Mouse (Mus musculus) heart, postnatal 14 days (tissue): Measurements from ENCODE around the gene Dph1. TPM values are rescaled to one million over a fixed set of nuclear protein-coding genes. Genes with fewer than 3 reads are reported as not detected.
A peak's percentile ranks its signal among the peaks of the same experiment; 100 is the strongest.
"Not testable (repeated sequence)": the region's sequence is repeated elsewhere in the genome, so short reads cannot be mapped to it uniquely, and the experiment has no call there.

Experiments used
- DNase-seq, 2 experiments: peaks; one replicate each; pipeline ENCODE4 v3.0.0; 2021 to 2022
- intact Hi-C: fragments of 180-260 bp; cut with DNase I; formaldehyde crosslinking; loops from one replicate; pipeline ENCODE4 v1.15.1; 2025
- total RNA-seq, 2 experiments: library from RNA; stranded (reverse); gene quantifications; 2 replicates each; pipeline ENCODE4 v1.2.3; 2021

Dph1 gene
- total RNA-seq, 2 experiments from 2014 or later, result 9.9 TPM

DNA sequence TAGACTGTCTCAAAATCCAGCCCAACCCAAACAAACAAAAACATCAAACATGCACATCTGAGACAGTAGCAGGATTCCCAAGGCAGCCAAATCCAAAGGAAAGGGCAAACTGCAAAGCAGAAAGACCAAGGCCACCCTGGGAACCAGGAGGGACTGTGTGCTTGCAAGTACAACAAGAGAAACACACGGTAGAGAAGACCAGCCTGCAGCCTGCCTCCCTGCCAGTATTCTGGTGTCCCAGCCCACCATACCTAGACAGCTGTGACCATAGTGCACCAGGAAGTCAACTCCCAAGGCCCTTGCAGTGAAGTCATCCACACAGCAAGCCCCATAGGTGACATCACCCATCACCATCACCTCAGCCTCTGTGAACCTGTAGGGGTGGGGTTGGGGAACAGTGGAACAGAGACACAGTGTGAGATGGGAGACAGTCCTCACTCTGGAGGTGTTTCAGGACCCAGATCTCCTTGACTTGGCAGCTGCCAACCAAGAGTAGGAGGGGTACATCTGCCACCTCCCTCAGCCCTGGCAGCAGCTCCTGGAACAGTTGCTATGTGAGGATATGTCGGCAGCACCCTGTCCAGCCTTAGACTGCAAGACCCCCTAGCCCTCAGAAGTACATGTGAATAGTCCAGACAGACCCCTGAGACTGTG is 7.0 kb downstream of the Dph1 start:
- DNase-seq, result no peak
- intact Hi-C loops, result loop anchor here (10.0 kb wide), 1 partner anchor 301 kb away; the partner anchor contains the start of gene Prpf8

DNA sequence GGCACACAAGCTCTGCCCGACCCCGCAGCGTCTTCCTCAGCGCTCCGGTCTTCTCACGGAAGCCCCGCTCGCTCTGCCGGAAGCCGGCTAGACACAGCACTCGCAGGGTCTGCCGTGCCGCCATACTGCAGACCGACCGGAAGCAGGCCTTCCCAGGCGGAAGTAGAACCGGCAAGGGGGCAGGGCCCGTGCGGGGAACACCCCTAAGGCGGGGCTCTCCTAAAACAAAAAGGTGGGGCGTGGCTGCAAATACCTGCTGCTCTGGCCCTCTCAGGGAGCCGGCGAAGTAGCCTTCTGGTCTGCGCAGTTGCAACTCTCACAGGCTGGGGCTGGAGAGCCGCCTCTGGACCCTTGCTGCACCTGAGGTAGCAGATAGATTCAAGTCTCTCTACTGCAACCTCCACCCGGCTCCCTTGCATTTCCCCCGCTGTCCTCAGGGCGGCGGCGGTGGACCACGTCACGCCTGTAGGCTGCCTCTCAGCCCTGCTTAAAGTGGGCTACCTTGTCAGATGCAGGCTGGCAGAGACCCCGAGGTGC is 12.3 kb downstream of the Dph1 start, which contains the start of gene Ovca2:
Gene Ovca2 (minus strand): TSS at position 164 of the 537 bp plus-strand sequence.
- intact Hi-C loops, result loop anchor here (1.0 to 5.0 kb wide), 2 partner anchors 113 to 229 kb away; no protein-coding TSS in a partner anchor
- peak; percentile 85 to 90 for DNase-seq

DNA sequence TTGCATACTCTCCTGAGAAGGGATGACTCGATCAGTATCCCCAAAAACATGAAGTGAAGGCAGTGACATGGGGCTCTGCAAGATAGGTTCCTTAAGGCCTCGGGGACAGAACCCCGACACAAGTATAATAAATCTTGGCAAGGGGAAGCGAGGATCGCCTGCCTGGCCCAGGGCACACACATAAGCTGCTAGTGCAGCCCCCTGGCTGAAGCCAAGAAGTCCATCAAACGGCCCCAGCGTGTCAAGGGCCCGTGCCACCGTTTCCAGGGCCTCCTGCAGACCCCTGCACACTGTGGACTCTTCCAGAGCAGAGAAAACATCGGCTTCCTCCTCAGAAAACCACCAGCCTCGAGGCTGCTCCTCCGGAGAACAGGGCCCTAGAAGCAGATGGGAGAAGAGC is 13.0 kb downstream of the Dph1 start:
- intact Hi-C loops, result loop anchor here (5.0 kb wide), 1 partner anchor 229 kb away; no protein-coding TSS in a partner anchor
- DNase-seq, result no peak

DNA sequence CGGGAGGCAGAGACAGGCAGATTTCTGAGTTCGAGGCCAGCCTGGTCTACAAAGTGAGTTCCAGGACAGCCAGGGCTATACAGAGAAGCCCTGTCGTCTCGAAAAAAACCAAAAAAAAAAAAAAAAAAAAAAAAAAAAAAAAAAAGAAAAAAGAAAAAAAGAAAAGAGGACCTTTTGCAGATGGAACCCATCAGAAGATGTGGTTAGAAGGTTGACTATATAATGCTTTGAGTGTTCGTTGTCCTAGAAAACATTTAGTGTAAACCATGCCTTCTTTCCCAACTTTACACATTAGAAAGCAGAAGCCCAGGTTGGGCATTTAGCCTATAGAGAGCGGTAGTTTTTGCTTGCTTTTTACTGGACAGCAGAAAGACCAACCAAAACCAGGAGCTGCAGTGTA is 16.5 kb downstream of the Dph1 start:
- intact Hi-C loops, result loop anchor here (5.0 kb wide), 1 partner anchor 352 kb away; no protein-coding TSS in a partner anchor

DNA sequence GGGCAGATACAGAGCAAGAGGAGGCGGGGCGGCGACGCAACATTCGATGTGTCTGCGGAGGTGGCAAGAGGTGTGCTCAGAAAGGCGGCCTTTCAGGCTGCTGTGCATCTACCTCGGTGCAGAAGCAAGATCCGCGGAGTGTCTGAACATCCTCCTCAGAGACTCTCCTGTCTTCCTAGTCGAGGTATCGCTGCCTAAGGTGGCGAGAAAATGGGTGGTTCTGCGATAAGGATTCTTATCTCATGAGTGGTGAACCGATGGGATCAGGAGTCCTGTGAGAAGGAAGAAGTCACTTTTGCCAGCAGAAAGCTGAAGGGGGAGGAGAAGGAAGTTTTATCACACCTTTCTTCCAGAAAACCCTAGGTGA is 17.3 kb downstream of the Dph1 start:
- DNase-seq, result no peak
- intact Hi-C loops, result loop anchor here (5.0 kb wide), 1 partner anchor 351 kb away; no protein-coding TSS in a partner anchor

More for the DNA sequence above, 16.5 kb downstream of the Dph1 start:
- not testable (repeated sequence) for DNase-seq

DNA sequence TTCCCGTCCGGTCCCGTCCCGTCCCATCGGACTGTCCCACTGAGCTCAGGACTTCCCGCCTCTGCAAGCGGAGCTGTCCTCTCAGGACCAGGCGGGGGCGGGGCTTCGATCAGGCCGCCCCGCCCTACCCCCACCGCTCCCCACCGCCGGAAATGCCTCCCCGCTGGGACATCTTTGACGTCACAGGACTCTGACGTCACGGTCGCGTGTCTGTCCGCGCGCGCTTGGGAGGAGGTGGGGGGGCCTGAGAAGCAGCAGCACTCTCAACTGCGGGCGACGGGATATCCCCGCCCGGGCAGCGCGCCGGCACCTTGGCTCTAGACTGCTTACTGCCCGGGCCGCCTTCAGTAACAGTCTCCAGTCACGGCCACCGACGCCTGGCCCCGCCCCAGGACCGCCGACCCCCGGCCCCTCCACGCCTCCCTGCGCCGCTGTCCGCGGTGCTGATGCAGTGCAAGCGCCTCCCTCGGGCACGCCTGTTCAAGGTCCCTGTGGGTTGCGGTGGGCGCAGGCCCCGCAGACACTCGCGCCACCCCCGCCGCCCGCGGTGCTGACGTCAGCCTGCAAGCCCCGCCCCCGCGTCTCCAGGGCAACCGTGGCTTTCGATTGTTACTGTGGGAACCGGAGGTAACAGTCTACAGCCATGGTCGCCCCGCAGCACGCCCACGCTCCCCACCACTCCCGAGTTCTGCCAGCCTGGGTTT is 17.8 kb downstream of the Dph1 start:
- intact Hi-C loops, result loop anchor here (5.0 kb wide), 1 partner anchor 351 kb away; no protein-coding TSS in a partner anchor
- DNase-seq, result peak; percentile 85 to 91

DNA sequence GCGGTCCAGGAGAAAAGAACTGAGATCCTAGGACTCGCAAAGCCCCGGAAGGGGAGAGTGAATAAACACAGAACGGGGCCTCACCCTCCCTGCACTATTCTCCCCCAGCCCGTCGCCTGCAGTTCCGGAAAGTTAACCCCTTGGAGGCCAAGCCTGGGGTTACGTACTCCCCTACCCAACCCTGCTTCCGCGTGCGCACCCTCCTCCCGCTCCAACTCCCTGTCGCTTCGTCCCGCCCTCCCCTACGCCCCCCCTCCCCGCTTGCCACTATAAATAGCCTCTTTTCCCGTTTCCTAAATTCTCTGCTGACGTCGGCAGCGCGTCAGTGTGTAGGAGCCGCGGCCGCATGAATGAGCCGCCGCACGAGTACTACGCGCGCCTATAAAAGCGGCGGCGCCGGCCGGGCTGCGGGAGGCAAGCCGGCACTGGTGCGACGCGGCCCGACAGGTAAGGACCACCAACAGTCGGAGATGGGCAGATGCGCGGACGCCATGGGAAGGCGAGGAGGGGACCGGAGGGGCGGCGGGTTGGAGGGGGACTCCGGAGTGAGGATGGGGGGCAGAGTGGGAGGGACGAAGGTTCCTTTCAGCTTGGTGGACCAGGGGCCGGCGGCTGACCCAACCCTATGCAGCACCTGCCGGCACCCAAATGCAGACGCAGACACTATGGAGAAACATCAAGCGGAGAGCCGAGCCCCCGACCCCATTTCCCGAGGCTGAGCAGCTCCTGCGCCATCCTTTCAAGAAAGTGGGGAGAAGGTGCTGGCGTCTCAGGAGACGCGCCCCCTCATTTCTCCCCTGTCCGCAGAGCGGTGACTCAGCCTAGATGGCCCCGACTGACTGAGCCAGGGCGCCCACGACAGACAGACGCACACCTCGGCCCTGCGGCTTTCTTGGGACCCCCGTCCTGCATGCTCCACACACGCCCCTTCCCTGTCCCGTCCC is 18.6 kb downstream of the Dph1 start:
- intact Hi-C loops, result loop anchor here (5.0 kb wide), 1 partner anchor 350 kb away; no protein-coding TSS in a partner anchor
- DNase-seq, result no peak

DNA sequence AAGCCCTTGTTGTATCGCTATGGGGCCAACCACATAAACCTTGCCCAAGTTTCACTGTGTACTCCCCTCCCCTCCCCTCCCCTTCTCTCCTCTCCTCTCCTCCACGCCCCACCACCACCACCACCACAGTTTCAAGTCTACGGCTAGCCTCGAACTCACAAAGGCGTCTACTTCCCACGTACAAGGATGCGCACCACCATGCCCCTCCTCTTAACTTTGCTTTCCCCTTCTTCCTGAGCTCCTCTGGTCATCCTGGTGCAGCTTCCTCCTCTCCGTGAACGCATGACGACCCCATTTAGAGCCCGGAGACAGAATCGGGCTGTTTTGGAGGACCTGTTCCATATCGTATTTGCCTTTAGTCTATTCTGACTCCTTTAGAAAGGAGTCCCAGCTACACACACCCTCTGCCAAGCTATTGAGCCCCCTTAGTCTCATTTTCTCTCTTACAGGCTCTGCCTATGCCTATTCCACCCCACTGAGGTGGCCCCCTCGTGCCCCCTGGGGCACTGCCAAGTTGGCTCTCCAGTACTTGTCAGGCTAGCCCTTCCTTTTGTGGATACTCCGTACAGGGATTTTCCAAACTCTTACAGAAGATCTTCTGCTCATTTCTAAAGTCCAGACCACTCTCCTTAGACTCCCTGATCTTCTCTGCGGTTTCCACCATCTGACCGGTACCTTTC is 19.7 kb downstream of the Dph1 start:
- intact Hi-C loops, result loop anchor here (5.0 kb wide), 1 partner anchor 349 kb away; no protein-coding TSS in a partner anchor
- DNase-seq, result no peak

DNA sequence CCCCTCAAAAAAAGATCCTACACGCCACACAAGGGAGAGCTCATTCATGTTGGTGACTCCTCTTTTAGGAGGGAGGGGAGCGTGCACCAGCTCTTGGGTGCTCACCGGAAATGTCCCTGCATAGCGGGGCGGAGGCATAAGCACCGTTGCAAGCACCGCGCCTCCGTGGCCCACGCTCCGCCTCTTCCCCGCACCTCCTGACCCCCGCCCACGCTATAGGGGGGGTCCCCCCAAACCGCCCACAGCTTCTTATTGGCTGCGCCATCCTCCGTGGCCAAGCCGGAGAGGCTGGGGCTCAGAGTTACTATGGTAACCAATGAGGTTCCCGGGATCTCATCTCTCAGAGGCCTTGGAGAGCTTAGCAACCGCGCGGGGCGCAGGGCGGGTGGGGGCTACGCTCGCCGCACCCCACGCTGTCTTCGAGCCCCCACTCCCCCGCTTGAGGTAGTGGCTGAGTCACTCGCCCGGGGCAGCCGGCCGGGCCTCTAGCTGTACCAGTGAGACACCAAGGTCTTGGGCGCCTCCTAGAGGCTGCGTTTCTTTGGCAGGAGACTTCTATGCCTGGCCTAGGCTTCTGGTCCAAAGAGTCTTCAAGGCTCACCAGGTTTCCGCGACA is 20.8 kb downstream of the Dph1 start:
- intact Hi-C loops, result loop anchor here (5.0 kb wide), 1 partner anchor 348 kb away; no protein-coding TSS in a partner anchor
- DNase-seq, result peak; percentile 94 to 96

DNA sequence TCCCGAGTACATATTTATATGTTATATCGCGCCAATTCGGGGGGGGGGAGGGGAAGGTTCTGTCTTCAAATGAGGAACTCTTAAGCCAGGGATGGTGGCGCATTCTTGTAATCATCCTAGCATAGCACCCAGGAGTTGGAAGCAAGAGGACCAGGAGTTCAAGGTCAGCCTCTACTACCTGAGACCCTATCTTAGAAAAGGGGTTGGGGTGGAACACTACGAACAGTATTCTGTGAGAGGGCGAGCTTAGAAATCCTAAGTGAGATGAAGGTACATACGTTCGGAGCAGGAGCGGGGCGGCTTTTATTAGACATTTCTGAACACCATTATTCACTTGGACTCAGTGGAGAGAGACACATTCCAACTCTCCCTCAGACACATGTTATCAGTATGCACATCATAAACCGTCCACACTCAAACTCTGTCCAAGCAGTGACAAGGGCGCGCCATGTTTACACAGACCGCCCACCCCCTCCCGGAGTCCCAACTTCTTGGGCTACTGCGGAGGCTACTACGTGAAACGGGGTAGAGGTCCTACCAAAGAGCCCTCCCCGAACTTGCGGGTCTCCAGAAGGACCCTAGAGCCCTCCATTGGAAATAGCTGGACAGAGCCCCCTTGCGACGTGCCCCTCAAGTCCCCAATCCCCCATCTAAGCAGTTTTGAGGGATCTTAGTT is 21.5 kb downstream of the Dph1 start, which contains the start of gene Hic1:
Gene Hic1 (minus strand): TSS at position 115 of the 676 bp plus-strand sequence.
- no peak for DNase-seq
- intact Hi-C loops, result loop anchor here (1.0 to 10.0 kb wide), 4 partner anchors 37 to 347 kb away; no protein-coding TSS in a partner anchor

DNA sequence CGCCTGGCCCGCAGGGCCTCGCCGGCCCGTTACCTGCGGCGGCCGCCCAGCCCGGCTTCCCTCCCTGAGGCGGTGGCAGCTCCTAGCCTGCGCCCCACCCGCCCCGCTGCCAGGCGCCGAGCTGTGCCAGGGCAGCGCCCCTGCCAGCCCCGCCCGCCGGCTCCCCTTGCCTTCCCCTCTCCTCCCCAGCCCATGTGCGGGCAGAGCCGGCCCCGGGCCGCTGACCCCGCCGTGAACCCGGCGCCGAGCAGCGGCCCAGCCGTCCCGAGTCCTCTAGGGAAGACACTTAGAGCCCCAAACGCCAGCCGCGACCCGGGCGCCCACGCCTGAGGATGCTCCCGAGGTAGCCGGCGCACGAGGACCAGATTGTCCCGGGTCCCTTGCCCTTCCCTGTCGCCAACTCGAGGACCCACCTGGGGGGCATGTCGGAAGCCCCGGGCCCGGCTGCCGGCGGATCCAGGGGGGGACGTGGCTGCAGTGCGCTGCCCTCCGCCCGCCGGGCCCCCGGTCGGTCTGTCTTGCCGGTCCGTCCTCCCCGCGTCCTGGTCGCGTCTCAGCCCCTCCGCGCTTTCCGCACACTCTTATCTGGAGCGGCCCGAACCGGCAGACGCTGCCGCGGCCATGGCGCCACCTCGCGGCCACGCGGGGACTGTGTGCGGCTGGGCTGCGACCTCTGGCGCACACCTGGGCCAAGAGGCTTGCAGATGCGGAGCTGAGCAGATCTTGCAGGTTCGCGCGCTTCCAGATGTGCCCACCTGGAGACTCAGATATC is 22.3 kb downstream of the Dph1 start:
- intact Hi-C loops, result loop anchor here (1.0 to 10.0 kb wide), 3 partner anchors 36 to 304 kb away; no protein-coding TSS in a partner anchor
- peak; percentile 95 for DNase-seq

DNA sequence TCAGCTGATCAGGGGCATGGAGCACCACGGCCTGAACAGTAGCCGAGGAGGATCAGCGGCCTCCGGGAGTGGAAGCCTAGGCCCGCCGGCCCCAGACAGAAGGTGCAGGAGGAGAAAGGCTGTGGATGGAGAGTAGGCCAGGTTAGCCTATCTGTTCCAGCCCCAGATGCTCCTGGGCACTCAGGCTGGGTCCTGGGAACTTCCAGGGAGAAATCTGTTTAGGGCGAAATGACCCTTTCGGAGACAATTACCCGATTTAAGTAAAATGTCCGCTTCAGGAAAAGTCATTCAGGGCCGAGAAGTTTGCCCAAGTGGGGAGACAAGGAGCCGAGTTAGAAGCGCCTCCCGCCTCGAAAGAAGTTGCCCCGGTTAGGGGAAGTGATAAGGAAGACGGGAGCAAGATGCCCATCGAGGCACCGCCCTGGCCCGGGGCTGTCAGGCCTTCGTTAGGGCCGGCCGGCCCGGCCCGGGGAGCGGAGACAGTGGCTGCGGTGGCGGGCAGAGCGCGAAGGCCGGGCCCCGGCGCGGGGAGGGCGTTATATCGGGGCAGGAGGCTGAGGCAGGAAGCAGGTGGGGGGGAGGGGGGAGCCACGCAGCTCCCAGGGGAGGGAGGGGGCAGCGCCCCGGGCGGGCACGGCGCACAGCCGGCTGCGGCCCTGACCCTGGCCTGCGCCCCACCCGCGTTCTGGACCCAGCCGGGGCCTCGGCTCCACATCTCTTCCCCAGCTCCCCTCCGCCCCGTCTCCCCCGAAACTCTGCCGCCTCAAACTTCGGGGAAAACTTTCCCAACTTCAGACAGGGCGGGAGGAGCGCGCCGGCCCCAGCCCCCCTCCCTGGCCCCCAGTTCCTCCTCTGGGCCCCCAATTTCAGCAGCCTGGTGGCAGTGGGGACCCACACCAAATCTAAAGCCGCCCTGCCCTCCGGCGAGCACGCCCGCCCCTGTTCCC is 23.1 kb downstream of the Dph1 start:
- peak; percentile 75 to 76 for DNase-seq
- intact Hi-C loops, result loop anchor here (5.0 to 10.0 kb wide), 2 partner anchors 36 to 303 kb away; no protein-coding TSS in a partner anchor

DNA sequence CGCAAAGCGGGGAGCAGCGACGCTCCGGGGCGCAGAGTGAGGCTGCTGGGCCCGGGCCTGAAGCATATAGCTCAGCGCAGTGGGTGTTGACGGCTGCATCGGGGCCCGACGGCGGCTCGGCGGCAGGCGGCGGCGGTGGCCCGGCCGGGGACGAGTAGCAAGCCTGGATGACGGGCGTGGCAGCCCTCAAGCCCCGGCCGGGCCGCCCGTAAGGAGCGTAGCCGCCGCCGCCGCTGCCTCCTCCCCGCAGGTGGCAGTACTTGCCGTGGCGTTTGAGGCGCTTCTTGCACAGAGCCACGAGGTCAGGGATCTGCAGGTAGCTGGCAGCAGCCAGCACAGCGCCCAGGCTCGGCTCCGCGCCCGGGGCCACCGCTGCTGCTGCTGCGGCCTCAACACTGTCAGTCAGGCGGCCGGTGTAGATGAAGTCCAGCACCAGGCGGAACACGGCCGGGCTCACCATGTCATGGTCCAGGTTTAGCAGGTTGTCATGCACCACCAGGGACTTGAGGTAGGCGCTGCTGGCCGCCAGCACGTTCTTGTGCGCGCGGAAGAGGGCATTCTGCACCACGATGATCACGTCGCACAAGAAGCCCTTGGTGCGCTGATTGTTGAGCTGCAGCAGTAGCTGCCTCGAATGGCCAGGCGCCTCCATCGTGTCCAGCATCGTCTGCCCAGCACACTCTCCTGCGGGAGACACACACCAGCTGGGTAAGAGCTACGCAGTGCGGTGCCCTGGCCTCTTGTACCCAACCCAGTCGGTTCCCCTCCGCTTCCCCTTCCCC is 24.0 kb downstream of the Dph1 start:
- intact Hi-C loops, result loop anchor here (5.0 to 10.0 kb wide), 2 partner anchors 35 to 302 kb away; no protein-coding TSS in a partner anchor

DNA sequence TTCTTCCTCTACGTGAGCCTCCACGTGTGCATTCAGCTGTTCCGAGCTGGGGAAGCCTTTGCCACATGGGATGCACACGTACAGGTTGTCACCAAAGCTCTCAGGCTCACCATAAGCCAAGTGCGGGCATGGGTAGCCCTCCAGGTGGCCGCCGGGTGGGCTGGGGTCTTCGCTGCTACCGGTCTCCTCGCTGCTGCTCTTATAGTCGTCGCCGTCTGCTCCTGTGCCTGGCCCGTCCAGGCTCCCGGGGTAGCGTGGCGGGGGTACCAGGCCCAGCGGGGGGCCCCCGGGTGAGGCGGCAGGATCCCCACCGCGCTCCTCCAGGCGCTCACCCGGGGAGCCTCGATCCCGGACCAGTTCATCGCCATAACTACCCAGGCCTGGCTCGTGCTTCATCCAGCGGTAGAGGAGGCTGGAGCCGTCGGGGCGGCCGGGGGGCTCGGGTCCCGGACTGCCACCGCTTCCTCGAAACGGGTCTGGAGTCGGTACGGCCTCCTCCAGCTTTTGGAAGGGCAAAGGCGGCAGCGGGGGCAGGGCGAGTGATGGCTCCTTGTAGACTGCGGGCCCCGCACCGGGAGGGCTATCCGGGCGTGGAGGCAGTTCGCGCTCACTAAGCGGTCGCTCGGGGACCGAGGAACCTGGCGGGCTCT is 24.7 kb downstream of the Dph1 start:
- DNase-seq, result peak in 1 of 2 experiments; percentile 58
- intact Hi-C loops, result loop anchor here (5.0 to 10.0 kb wide), 2 partner anchors 34 to 302 kb away; no protein-coding TSS in a partner anchor

More for the DNA sequence above, 24.0 kb downstream of the Dph1 start:
- DNase-seq, result peak; percentile 61 to 67
